Mouse (Mus musculus) thymus, adult 2 months (tissue): ENCODE data around the gene Cstb. TPM values are rescaled to one million over a fixed set of nuclear protein-coding genes. Genes with fewer than 3 reads are reported as not detected.
A peak's percentile ranks its signal among the peaks of the same experiment; 100 is the strongest.
"Not testable (repeated sequence)": the region's sequence is repeated elsewhere in the genome, so short reads cannot be mapped to it uniquely, and the experiment has no call there.

Experiments used
- DNase-seq: peaks from one replicate; pipeline ENCODE4 v3.0.0; 2021
- H3K27ac ChIP-seq: fragments of 200-500 bp; 2 replicates; pipeline ENCODE4 v1.5.1; 2012; ENCODE audit warnings: low read length, control low read depth; ENCODE audit not compliant: control insufficient read depth, insufficient read depth
- H3K27me3 ChIP-seq: fragments of 200-500 bp; 2 replicates; pipeline ENCODE4 v1.6.1; 2012; ENCODE audit warnings: mild to moderate bottlenecking, low read length, moderate library complexity, mixed read lengths; ENCODE audit not compliant: control insufficient read depth, insufficient read depth
- H3K36me3 ChIP-seq: fragments of 200-500 bp; 2 replicates; pipeline ENCODE4 v1.6.1; 2012; ENCODE audit warnings: mild to moderate bottlenecking, low read length, moderate library complexity; ENCODE audit not compliant: control insufficient read depth, insufficient read depth
- H3K4me1 ChIP-seq: fragments of 200-500 bp; replicated peaks from 2 replicates; pipeline ENCODE4 v1.6.1; 2012; ENCODE audit warnings: low read length; ENCODE audit not compliant: control insufficient read depth, insufficient read depth
- H3K4me3 ChIP-seq: fragments of 200-500 bp; 2 replicates; pipeline ENCODE4 v1.5.1; 2012; ENCODE audit warnings: mild to moderate bottlenecking, low read length, control low read depth, moderate library complexity; ENCODE audit not compliant: control insufficient read depth, insufficient read depth
- CTCF ChIP-seq: fragments of 200-500 bp; IDR thresholded peaks from 2 replicates; pipeline ENCODE4 v1.5.1; 2012; ENCODE audit warnings: mild to moderate bottlenecking, control low read depth, low read length, moderate library complexity, borderline replicate concordance; ENCODE audit not compliant: control insufficient read depth, poor library complexity, insufficient read depth; ENCODE audit errors: extremely low read depth
- POLR2A ChIP-seq: fragments of 200-500 bp; IDR thresholded peaks from 2 replicates; pipeline ENCODE4 v1.6.1; 2012; ENCODE audit warnings: mild to moderate bottlenecking, low read length, control low read depth, moderate library complexity; ENCODE audit not compliant: control insufficient read depth, poor library complexity, insufficient read depth; ENCODE audit errors: extremely low read depth
- WGBS: fragments of 180-500 bp; shearing (Covaris S2); methylation state at CpG from one replicate; pipeline ENCODE4 v1.1.7; 2018; 5-methylcytosine and 5-hydroxymethylcytosine counted together
- polyA plus RNA-seq: library from polyadenylated mRNA; depleted of rRNA; stranded (reverse); fragments of >200 nt; gene quantifications from 2 replicates; pipeline ENCODE4 v1.2.3, GENCODE M21; 2012

Cstb gene
- polyA plus RNA-seq, 1 experiment = 247 TPM

GRCm38 (mm10) chr10:78413152-78413520 lies 12.3 kb upstream of the Cstb start:
- H3K27ac ChIP-seq = no peak overlapping the region
- no peak for DNase-seq
- H3K36me3 ChIP-seq = peaks cover 29% of the 10 kb centered on the region
- peaks cover 9% of the 10 kb centered on the region for H3K4me1 ChIP-seq
- TF ChIP-seq POLR2A (no peak), CTCF (no peak)
- WGBS = 40% methylated on average over 7 of the region's 7 CpGs
- H3K4me3 ChIP-seq = no peak overlapping the region
- H3K27me3 ChIP-seq = no peaks in the 10 kb centered on the region

GRCm38 (mm10) chr10:78414936-78415335 lies 10.5 kb upstream of the Cstb start:
- DNase-seq = not testable (repeated sequence)

GRCm38 (mm10) chr10:78417888-78418287 lies 7.6 kb upstream of the Cstb start:
- H3K27ac ChIP-seq = no peak overlapping the region
- peaks cover 12% of the 10 kb centered on the region for H3K4me1 ChIP-seq
- H3K4me3 ChIP-seq = no peak overlapping the region
- DNase-seq = no peak
- TF ChIP-seq POLR2A (no peak), CTCF (no peak)
- no peaks in the 10 kb centered on the region for H3K36me3 ChIP-seq
- no peaks in the 10 kb centered on the region for H3K27me3 ChIP-seq
- WGBS = 80% methylated on average over 5 of the region's 5 CpGs

More at GRCm38 (mm10) chr10:78414936-78415335, 10.5 kb upstream of the Cstb start:
- H3K4me3 ChIP-seq, H3K27me3 ChIP-seq, H3K27ac ChIP-seq: not testable (repeated sequence)
- peaks cover 11% of the 10 kb centered on the region; the same call in 1 of the 2 replicates for H3K36me3 ChIP-seq
- 88% methylated on average over 4 of the region's 4 CpGs for WGBS
- H3K4me1 ChIP-seq = peaks cover 12% of the 10 kb centered on the region

- 95% methylated on average over 2 of the region's 2 CpGs for WGBS
- TF ChIP-seq POLR2A = no peak
- no peak for TF ChIP-seq CTCF
- DNase-seq = no peak
- Histone ChIP-seq H3K4me3 (no peak overlapping the region), H3K27me3 (no peaks in the 10 kb centered on the region), H3K36me3 (no peaks in the 10 kb centered on the region), H3K4me1 (peaks cover 12% of the 10 kb centered on the region), H3K27ac (no peak overlapping the region)
Observed at GRCm38 (mm10) chr10:78418791-78419190, 6.7 kb upstream of the Cstb start.

DNA sequence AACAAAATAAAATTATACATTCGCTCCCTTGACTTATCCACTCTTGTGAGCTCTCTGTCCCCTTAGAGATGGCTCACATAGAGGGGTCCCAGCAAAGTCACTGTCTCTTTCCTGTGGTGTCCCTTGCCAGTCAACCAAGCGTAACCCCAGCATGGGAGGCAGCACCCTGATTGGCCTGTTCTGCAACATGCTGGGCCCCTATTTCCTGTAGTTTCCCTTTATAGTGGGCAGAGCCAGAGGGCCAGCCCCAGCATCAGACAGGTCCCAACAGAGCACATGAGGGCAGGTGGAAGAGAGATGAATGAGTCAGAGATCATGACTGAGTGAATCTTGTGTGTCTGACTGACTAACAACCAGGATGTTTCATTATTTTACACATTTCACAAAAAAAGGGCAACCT lies 4.5 kb upstream of the Cstb start:
- 25% methylated on average over 2 of the region's 2 CpGs for WGBS
- no peak overlapping the region for H3K4me3 ChIP-seq
- TF ChIP-seq POLR2A = no peak
- TF ChIP-seq CTCF = no peak
- peak overlapping the region; percentile 38; the same call in 1 of the 2 replicates for H3K27ac ChIP-seq
- H3K4me1 ChIP-seq = peaks cover 20% of the 10 kb centered on the region
- peak; percentile 29 for DNase-seq
- H3K36me3 ChIP-seq = no peaks in the 10 kb centered on the region
- no peaks in the 10 kb centered on the region for H3K27me3 ChIP-seq

DNA sequence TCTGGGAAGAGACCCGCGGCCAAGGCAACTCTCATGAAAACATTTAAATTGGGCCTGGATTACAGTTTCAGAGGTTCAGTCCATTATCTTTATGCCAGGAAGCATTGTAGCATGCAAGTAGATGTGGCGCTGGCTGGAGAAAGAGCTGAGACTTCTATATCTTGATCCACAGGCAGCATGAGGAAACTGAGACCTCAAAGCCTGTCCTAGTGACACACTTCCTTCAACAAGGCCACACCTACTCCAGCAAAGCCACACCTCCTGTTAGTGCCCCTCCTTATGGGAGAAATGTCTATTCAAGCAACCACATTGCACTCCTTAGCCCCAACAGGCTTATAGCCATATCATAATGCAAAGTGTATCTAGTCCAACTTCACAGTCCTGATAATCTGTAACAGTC lies 2.9 kb upstream of the Cstb start:
- DNase-seq = no peak
- no peak overlapping the region for H3K4me3 ChIP-seq
- no peak for TF ChIP-seq CTCF
- no peak for TF ChIP-seq POLR2A

GRCm38 (mm10) chr10:78426117-78426735 lies 757 bp downstream of the Cstb start:
- H3K4me3 ChIP-seq = peak overlapping the region; percentile 94
- no peaks in the 10 kb centered on the region for H3K27me3 ChIP-seq
- no peak overlapping the region for H3K27ac ChIP-seq
- TF ChIP-seq CTCF (no peak), POLR2A (no peak)
- DNase-seq = peak; percentile 9
- H3K4me1 ChIP-seq = peaks cover 14% of the 10 kb centered on the region
- WGBS = 45% methylated on average over 6 of the region's 6 CpGs
- H3K36me3 ChIP-seq = peaks cover 6% of the 10 kb centered on the region; the same call in 1 of the 2 replicates

More for the DNA sequence above, 2.9 kb upstream of the Cstb start:
- 82% methylated on average over 3 of the region's 3 CpGs for WGBS
- Histone ChIP-seq H3K27me3 (no peaks in the 10 kb centered on the region), H3K27ac (no peak overlapping the region), H3K4me1 (peaks cover 26% of the 10 kb centered on the region), H3K36me3 (peaks cover 4% of the 10 kb centered on the region; the same call in 1 of the 2 replicates)
